Mouse (Mus musculus): Measurements from ENCODE around the gene Rhd. TPM values are rescaled to one million over a fixed set of nuclear protein-coding genes. Genes with fewer than 3 reads are reported as not detected.

Rhd gene
- total RNA-seq, 2 experiments from 2014 or later = not detected

DNA sequence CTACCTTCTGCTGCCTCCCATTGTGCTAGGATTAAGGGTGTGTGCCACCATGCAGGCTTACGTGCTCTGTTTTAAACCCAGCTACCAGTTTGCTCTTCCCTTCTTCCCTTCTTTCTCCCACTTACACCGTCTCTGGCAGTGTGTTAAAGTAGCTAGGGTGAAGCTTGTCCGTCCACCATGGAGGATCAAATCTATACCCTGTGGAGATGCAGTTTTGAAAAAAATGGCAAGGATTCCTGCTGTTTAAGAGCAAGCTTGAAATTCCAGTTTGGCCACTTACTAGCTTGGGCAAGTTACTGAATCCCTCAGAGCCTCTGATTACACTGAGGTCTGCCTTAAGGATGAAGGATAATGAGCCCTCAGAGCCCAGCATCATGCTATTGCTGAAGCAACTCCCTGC, 9.0 kb upstream of the Rhd start:
- intact Hi-C loops (cut with DNase I) = no loop called here
- DNase-seq (ENCODE audit: low spot score in 2 of 2) = no peak

DNA sequence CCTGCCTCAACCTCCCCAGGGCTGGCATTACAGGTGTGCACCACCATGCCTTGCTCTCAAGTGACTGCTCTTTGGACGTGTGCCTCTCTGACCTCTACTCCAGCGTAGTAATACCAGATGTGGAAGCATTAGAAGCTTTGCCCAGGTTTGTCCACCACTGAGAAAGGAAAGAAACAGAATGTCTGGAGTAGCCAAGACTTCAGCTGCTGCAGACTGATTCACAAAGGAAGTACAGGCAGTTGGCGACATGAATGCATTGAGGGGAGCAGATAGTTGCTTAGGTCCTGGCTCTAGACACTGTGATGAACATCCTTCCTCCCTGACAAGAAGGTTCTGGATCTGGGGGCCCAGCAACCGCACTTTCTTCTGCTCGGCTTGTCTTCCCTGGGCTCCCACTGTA, 8.3 kb upstream of the Rhd start:
- intact Hi-C loops (cut with DNase I) = no loop called here

DNA sequence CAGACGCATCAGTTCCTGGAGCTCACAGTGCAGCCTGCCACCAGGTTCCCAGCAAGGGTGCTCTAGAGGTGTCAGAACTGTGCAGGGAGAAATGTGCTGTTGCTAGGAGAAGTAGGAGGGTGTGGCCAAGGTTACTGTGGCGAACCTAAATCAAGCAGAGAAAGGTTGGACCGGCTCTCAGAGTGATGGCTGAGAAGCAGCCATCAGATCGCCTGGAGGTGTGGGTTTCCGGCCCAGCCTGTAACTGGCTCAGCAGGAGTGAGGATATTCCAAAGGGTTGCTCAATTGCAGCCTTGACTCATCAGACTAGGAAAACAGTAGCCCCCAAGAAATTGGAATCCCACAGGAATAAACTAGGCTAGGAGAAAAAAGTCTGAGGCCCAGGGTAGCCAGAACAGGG, 7.8 kb upstream of the Rhd start:
- no peak for DNase-seq (ENCODE audit: low spot score in 2 of 2)
- intact Hi-C loops (cut with DNase I) = no loop called here

More for the DNA sequence above, 8.3 kb upstream of the Rhd start:
- no peak for DNase-seq (ENCODE audit: low spot score in 2 of 2)

DNA sequence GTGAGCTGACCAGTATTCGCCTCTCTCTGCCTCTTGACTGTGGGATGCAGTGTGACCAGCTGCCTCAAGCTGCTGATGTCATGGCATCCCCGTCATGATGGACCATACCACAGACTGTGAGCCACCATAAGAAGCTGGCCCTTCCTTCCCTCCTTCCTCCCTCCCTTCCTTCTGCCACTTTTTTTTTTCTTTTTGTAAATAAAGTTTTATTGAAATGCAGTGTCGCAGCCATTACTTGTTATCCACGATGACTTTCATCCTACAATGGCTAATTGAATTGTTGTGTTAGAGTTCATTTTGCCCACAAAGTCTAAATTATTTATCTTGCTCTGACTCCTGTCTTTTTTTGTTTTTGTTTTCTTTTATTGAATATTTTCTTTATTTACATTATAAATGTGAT, 5.8 kb upstream of the Rhd start:
- no peak for DNase-seq (ENCODE audit: low spot score in 2 of 2)
- intact Hi-C loops (cut with DNase I) = no loop called here

DNA sequence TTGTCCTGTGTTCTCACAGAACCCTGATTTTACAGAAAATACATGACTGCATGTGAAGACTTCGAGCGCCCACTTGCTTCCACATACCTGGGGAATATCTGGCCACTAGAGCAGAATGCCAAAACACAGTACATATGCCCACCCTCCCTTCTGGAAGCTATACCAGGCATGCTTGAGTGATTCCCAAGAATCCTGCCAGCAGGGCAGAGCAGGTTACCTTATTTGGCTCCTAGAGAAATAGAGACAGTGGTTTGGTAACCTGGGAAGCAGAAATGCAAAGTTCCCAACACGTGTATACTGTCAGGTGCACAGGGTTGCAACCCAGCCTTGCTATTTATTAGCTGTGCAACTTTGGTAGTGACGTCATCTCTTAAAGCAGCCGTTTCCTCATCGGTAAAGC, 2.5 kb upstream of the Rhd start:
- no peak for DNase-seq (ENCODE audit: low spot score in 2 of 2)

DNA sequence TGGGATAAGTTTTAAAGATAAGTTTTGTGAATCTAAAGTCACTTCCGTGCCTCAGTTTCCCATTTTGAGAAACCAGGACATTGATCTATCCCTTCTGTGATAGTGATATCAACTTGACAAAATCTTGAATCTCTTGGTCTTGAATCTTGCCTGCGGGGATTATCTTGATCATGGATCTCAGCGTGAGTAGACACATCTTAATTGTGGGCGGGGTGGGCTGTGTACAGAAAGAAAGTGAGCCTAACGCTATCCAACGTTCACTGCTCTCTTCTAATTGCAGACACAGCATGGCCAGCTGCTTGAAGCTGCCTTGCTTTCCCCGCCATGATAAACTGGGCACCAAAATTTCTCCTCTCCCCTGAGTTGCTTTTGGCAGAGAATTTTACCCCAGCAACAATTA, 1.3 kb upstream of the Rhd start:
- DNase-seq (ENCODE audit: low spot score in 2 of 2) = no peak
- intact Hi-C loops (cut with DNase I) = no loop called here

More for the DNA sequence above, 2.5 kb upstream of the Rhd start:
- intact Hi-C loops (cut with DNase I) = no loop called here

DNA sequence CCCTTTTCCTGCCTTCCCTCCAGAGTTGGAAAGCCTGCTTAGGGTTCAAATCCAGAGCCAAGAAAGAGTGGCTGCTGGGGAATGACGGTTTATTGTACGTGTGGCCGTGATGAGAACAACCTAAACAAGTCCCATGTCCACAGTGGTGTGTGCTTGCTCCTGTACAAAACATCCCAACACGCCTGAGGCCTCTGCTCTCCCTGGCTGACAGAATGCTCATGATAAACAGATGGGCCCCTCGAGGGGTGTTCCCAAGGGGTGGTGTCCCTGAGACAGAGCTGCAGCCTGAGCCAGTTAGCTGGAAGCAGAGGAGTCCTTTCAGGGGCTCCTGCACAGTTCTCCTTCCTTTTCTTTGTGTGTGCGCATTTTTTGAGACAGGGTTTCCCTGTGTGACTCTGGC, 1.0 kb downstream of the Rhd start:
- DNase-seq (ENCODE audit: low spot score in 2 of 2) = no peak
- intact Hi-C loops (cut with DNase I) = no loop called here

DNA sequence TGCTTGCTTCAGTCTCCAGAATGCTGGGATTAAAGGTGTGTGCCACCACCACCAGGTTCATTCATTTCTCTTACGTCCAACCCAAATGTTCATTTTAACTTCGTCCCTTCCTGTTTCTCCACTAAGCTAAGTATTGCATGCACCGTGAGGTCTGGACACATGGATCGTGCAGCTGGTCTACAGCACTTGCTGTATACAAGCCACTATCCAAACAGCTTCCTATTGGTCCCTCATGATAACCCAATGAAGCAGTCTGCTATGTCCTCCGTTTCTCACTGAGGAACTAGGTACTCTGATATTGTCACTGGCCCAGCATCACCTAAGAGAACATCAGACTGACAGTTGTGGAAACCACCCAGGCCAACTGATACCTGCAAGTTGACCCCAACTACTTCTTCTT, 1.5 kb downstream of the Rhd start:
- intact Hi-C loops (cut with DNase I) = no loop called here
- no peak for DNase-seq (ENCODE audit: low spot score in 2 of 2)

DNA sequence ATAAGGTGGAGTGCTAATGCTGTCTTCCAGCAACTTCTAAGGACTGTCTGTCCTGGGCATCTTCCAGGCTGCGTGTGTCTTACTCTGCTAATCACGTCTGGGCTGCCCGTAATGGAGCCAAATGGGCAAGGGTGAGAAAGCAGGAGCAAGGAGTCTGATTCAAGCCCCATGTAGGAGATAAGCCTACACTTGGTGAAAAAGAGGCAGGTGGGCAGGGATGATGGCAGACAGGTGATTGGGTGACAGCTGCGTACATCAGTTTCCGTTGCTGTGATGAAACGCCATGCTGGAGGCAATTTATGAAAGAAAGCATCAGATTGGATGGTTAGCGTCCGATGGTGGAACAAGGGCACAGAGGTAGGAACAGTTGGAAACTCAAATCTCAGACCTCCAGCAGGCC, 2.9 kb downstream of the Rhd start:
- intact Hi-C loops (cut with DNase I) = no loop called here
- DNase-seq (ENCODE audit: low spot score in 2 of 2) = no peak

DNA sequence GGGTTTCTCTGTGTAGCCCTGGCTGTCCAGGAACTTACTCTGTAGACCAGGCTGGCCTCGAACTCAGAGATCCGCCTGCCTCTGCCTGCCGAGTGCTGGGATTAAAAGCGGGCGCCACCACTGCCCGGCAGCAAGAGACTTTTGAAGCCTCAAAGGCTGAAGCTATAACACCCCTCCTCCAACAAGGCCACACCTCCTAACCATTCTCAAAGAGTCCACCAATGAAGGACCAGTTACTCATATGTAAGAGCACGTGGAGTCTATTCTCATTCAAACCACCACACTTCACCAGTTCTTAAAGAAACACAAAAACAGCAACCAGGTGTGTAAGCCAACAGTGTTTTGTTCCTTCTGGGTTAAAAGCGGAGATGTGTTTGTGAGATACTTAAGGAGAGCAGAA, 3.3 kb downstream of the Rhd start:
- DNase-seq (ENCODE audit: low spot score in 2 of 2) = no peak
- intact Hi-C loops (cut with DNase I) = no loop called here

DNA sequence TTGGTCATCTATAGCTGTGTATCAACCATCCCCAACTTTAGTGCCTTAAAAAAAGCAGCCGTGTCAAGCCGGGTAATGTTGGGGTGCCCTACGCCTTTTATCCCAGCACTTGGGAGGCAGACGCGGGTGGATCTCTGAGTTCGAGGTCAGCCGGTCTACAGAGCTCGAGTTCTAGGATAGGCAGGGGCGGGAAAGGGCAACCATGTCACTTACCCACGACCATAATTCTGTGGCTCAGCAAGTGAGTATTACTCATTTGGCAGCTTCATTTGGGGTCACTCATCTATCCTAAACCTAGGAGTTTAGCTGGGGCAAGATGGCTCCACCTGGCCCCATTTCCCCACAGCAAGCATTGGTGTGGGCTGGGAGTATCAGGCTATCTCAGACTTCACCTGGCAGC, 3.7 kb downstream of the Rhd start:
- DNase-seq (ENCODE audit: low spot score in 2 of 2) = no peak
- intact Hi-C loops (cut with DNase I) = no loop called here

DNA sequence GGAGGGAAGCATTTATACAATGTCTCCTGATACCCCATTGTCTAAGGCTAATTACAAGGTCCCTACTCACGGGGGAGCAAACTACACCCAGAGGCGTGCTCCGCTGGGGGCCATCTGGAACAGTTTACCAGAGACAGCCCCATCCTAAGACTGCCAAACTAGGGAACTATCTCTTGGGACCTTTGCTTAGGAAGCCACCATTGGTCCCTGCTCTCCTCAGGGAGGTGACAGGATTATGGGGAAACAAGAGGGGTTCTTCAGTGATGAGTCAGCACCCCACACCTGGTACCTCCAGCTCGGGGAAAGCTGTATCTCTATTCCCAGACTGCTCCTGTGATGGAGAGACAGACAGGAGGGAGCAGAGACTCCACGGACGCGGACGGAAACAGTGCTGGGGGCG, 4.2 kb downstream of the Rhd start:
- DNase-seq (ENCODE audit: low spot score in 2 of 2) = no peak
- intact Hi-C loops (cut with DNase I) = no loop called here

DNA sequence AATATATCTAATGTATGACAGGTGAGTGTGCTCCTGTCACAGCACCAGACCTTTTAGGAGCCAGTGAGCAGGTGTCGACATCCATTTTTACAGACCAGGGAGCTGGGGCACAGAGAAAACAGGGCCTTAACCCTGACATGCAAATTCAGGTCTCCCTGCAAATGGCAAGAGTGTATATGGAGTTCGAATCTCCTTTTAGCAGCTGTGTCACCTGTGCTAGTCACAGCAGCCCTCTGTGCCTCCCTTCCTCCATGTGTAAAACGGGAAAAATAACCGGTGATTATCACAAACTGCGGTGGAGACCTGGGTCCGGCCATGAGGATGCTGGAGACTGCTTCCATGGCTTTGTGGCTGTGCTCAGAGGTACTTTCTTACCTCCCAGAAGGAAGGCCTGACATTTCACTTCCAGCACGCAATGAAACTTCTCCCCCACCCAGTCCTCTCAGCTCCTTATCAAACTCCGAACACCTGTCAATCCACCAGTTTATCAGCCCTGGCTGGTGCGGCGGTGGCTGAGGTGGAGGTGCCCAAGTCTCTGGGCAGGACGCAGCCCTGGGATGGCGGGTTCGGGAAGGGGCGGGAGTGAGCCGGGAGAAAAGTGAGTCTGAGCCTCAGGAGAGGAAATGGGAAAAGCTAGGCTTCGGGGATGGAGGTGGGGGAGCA, 4.9 kb downstream of the Rhd start:
- DNase-seq (ENCODE audit: low spot score in 2 of 2) = no peak
- intact Hi-C loops (cut with DNase I) = no loop called here

DNA sequence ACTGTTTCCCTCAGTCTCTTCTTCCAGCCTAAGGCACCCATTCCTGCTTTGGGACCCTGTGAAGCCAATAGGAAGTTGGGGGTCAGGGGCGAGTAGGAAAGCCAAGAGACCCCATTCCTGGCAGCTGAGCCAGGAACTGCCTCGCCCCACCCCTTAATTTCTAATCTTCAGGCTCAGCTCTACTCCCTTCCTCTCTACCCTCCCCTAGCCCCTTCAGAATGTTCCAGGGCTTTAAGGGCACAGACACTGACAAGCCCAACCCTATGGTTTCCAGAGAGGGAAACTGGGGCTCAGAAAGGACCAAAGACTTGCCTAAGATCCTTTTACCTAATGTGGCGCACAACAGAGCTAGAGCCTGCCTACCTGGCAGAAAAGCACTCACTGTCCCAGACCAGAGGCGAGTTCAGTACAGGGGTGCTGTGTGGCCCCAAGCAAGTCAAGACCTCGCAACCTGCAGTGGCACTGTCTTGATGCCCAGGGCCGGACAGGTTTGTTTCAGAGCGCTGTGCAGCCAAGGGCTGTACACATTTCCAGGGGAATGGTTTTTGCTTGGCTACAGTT, 5.6 kb downstream of the Rhd start:
- no peak for DNase-seq (ENCODE audit: low spot score in 2 of 2)
- intact Hi-C loops (cut with DNase I) = no loop called here

DNA sequence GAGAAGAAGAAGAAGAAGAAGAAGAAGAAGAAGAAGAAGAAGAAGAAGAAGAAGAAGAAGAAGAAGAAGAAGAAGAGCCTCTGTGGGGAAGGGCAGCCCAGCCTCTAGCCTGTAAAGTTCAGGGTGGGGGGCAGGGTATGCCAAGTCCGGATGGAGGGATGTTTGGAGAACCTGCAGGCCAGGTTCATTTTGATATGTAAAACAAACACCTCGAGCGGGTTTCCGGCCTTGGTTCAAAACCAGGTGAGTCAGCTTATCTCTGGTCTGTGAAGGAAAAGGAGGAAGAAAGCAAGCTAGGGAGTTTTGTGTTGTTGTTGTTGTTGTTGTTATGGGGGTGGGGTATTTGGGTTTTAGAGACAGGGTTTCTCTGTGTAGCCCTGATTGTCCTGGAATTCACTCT, 7.1 kb downstream of the Rhd start:
- DNase-seq (ENCODE audit: low spot score in 2 of 2) = no peak
- intact Hi-C loops (cut with DNase I) = no loop called here

DNA sequence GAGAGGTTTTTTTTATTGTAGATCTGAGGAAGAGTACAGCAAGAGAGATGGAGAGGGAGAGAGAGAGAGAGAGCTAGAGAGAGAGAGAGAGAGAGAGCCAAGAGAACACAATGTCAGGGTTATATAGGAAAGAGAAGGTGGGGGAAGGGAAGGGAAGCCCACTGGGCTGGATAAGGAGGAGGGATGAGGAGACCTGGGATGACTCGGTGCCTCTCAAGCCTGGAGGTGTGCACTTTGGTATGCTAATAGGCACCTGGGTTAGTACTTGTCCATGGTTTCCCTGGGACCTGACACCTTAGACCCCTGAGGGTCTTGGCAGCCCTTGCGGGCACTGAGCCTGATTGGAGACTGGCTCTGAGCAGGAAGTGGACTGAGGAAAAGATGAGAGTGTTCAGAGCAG, 7.6 kb downstream of the Rhd start:
- no peak for DNase-seq (ENCODE audit: low spot score in 2 of 2)
- intact Hi-C loops (cut with DNase I) = no loop called here

DNA sequence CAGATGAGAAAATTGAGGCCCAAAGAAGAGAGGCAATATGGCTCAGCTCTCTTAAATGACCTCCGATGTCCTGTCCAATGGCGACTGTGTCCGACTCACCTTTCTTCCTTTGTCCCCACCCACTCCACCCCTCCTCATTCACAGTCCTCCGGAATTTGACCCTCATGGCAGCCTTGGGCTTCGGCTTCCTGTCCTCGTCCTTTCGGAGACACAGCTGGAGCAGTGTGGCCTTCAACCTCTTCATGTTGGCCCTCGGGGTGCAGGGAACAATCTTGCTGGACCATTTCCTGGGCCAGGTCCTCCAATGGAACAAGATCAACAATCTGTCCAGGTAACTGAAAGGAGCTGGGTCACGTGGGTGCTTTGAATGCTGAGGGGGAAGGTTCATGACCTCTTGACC, 11.8 kb downstream of the Rhd start:
- intact Hi-C loops (cut with DNase I) = loop anchor here (5.0 kb wide), 1 partner anchor 84 kb away; no protein-coding TSS in a partner anchor
- DNase-seq (ENCODE audit: low spot score in 2 of 2) = no peak

DNA sequence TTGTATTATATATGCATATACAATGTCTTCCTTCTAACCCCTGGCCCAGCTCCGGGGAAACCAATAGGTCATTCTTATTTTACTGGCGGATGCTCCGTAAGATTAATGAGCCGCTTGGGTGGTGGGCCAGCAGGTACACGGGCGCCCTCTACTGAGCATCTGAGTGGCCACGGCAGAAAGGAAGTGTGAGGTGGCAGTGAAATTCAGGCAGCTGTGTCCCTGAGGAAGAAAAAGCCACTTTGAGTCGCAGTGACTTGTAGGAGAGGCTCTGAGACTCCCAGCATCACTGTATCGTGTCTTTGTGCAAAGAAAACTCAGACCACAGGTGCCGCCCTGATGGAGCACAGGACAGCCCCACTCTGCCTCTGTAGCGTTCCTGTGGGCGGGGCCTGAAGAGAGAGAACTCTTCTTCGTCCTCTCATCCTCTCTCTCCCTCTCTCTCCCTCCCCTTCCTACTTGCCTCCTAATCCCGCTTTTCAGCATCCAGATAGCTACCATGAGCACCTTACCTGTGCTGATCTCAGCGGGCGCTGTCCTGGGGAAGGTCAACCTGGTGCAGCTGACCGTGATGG, 15.2 kb downstream of the Rhd start:
- intact Hi-C loops (cut with DNase I) = loop anchor here (5.0 kb wide), 1 partner anchor 87 kb away; no protein-coding TSS in a partner anchor

DNA sequence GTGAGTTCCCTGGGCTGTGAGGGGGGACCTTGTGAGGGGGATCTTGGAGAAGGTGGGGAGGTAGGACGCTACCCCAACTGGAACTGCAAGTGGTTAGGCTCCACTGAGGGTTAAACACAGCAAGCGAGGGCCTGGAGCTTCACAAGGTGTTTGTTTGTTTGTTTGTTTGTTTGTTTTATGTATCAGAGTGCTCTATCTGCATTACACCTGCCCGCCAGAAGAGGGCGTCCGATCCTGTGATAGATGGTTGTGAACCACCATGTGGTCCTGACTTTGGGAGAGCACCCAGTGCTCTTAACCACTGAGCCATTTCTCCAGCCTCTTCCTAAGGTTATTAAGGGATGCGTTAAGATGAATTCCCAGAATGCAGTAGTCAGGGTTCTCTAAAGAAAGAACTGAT, 15.7 kb downstream of the Rhd start:
- no peak for DNase-seq (ENCODE audit: low spot score in 2 of 2)
- intact Hi-C loops (cut with DNase I) = no loop called here

More for the DNA sequence above, 15.2 kb downstream of the Rhd start:
- peak; percentile 50 to 61 for DNase-seq (ENCODE audit: low spot score in 2 of 2)

DNA sequence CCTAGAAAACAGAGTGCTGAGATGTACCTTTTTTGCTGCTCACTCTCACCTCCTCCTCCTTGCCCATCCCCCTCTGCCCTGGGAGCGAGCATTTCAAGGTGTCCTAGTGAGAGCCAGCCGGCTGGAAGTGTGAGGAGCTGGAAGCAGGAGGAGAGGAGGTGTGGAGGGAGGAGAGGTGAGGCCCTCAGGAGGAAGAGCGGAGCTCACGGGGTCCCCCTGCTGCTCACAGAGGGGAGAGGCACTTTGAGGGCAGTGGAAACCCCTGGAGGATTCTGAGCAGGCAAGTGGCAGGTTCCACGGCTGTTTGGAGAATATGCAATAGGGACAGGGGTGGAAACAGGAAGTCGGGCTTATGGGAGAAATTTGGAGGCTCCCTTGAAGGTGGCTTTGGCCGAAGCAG, 18.9 kb downstream of the Rhd start:
- intact Hi-C loops (cut with DNase I) = no loop called here

DNA sequence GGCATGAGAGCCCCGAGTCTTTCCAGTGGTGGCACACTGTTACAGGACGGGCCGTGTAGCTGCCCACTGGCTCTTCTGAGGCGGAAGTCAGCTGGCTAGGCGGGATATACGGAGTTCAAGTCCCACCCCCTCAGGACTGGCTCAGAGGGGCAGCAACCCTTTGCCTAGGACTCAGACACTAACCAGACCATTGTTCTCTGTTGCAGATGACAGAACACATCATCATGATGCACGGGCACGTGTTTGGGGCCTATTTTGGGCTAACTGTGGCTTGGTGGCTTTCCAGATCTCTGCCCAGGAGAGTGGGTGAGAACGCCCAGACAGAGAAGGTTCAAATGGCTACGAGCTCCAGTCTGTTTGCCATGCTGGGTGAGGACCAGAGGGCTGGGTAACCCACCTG, 19.5 kb downstream of the Rhd start:
- intact Hi-C loops (cut with DNase I) = no loop called here
- no peak for DNase-seq (ENCODE audit: low spot score in 2 of 2)

More for the DNA sequence above, 18.9 kb downstream of the Rhd start:
- no peak for DNase-seq (ENCODE audit: low spot score in 2 of 2)

DNA sequence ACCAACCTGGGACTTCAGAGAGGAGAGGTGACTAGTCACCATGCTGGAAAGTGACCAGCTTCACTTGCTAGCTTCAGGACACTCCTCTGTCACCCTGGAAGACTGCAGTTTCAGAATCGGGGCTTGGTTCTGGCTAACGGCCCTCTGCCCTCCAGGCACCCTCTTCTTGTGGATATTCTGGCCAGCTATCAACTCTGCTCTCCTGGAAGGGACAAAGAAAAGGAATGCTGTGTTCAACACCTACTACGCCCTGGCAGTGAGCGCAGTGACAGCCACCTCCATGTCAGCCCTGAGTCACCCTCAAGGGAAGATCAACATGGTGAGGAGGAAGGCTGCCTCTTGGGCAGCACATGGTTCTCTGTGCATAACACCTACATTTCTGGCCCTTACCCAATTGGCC, 20.0 kb downstream of the Rhd start:
- intact Hi-C loops (cut with DNase I) = no loop called here
- DNase-seq (ENCODE audit: low spot score in 2 of 2) = no peak

Measured in left cerebral cortex, postnatal 36 days (tissue).